Mouse (Mus musculus): ENCODE results near the gene Slc7a11. TPM values are rescaled to one million over a fixed set of nuclear protein-coding genes. Genes with fewer than 3 reads are reported as not detected.

The Slc7a11 gene
- polyA plus RNA-seq, 1 experiment from 2014 or later = 3.1 TPM

- Histone ChIP-seq H3K36me3 (no peaks in the 10 kb centered on the region), H3K27ac (replicated peaks) (no peak overlapping the region), H3K4me3 (no peak overlapping the region), H3K9ac (no peak overlapping the region), H3K9me3 (no peaks in the 10 kb centered on the region), H3K4me2 (no peak overlapping the region), H3K27me3 (no peaks in the 10 kb centered on the region), H3K4me1 (replicated peaks) (peaks cover 18% of the 10 kb centered on the region)
- 72% methylated on average over 7 of the region's 7 CpGs for WGBS
- no peak for ATAC-seq (ENCODE audit: low FRiP score, low read depth)
These were observed 144.9 kb downstream of the Slc7a11 start for GRCm38 (mm10) chr3:50298366-50298991.

- no peaks in the 10 kb centered on the region for H3K27me3 ChIP-seq
- H3K4me3 ChIP-seq = no peak overlapping the region
- H3K36me3 ChIP-seq = no peaks in the 10 kb centered on the region
- ATAC-seq (ENCODE audit: low FRiP score, low read depth) = no peak
- H3K4me1 ChIP-seq (replicated peaks) = peaks cover 18% of the 10 kb centered on the region
- H3K4me2 ChIP-seq = no peak overlapping the region
- 59% methylated on average over 10 of the region's 10 CpGs for WGBS
- H3K27ac ChIP-seq (replicated peaks) = no peak overlapping the region
- no peaks in the 10 kb centered on the region for H3K9me3 ChIP-seq
- H3K9ac ChIP-seq = no peak overlapping the region
These were observed 146.5 kb downstream of the Slc7a11 start for GRCm38 (mm10) chr3:50296956-50297355.

- Histone ChIP-seq H3K27me3 (no peaks in the 10 kb centered on the region), H3K27ac (replicated peaks) (peak overlapping the region; percentile 45; the same call in 1 of the 2 replicates), H3K9ac (no peak overlapping the region), H3K4me3 (no peak overlapping the region), H3K9me3 (no peaks in the 10 kb centered on the region), H3K36me3 (no peaks in the 10 kb centered on the region), H3K4me2 (no peak overlapping the region), H3K4me1 (replicated peaks) (peaks cover 7% of the 10 kb centered on the region; the same call in 1 of the 2 replicates)
- WGBS = 52% methylated on average over 2 of the region's 2 CpGs
- peak; percentile 61; the same call in 1 of the 2 replicates for ATAC-seq (ENCODE audit: low FRiP score, low read depth)
These were observed 168.4 kb downstream of the Slc7a11 start for GRCm38 (mm10) chr3:50275023-50275422.

- ATAC-seq (ENCODE audit: low FRiP score, low read depth) = no peak
- no peak overlapping the region for H3K4me3 ChIP-seq
These were observed 171.2 kb downstream of the Slc7a11 start for GRCm38 (mm10) chr3:50272222-50272621.

GRCm38 (mm10) chr3:50269680-50270079 lies 173.7 kb downstream of the Slc7a11 start:
- no peak for ATAC-seq (ENCODE audit: low FRiP score, low read depth)
- WGBS = 83% methylated on average over 4 of the region's 4 CpGs

More at GRCm38 (mm10) chr3:50272222-50272621, 171.2 kb downstream of the Slc7a11 start:
- no peaks in the 10 kb centered on the region for H3K27me3 ChIP-seq
- H3K36me3 ChIP-seq = no peaks in the 10 kb centered on the region
- H3K9me3 ChIP-seq = no peaks in the 10 kb centered on the region
- no peak overlapping the region for H3K9ac ChIP-seq
- H3K4me2 ChIP-seq = no peak overlapping the region
- H3K27ac ChIP-seq (replicated peaks) = no peak overlapping the region
- peaks cover 7% of the 10 kb centered on the region; the same call in 1 of the 2 replicates for H3K4me1 ChIP-seq (replicated peaks)

GRCm38 (mm10) chr3:50262547-50263087 lies 180.8 kb downstream of the Slc7a11 start:
- no peaks in the 10 kb centered on the region for H3K27me3 ChIP-seq
- no peak overlapping the region for H3K9ac ChIP-seq
- H3K4me2 ChIP-seq = no peak overlapping the region
- H3K9me3 ChIP-seq = no peaks in the 10 kb centered on the region
- WGBS = 64% methylated on average over 2 of the region's 2 CpGs
- no peak overlapping the region for H3K27ac ChIP-seq (replicated peaks)
- no peak for ATAC-seq (ENCODE audit: low FRiP score, low read depth)
- H3K36me3 ChIP-seq = no peaks in the 10 kb centered on the region
- 0 out of 2 replicates have a peak, but pooled peaks cover 6% of the 10 kb centered on the region for H3K4me1 ChIP-seq (replicated peaks)
- no peak overlapping the region for H3K4me3 ChIP-seq

More at GRCm38 (mm10) chr3:50269680-50270079, 173.7 kb downstream of the Slc7a11 start:
- no peaks in the 10 kb centered on the region for H3K36me3 ChIP-seq
- H3K4me1 ChIP-seq (replicated peaks) = no peaks in the 10 kb centered on the region
- no peak overlapping the region for H3K4me2 ChIP-seq
- H3K9ac ChIP-seq = no peak overlapping the region
- no peak overlapping the region for H3K4me3 ChIP-seq
- H3K9me3 ChIP-seq = no peaks in the 10 kb centered on the region
- H3K27ac ChIP-seq (replicated peaks) = no peak overlapping the region
- H3K27me3 ChIP-seq = no peaks in the 10 kb centered on the region

GRCm38 (mm10) chr3:50262066-50262465 lies 181.3 kb downstream of the Slc7a11 start:
- Histone ChIP-seq H3K9me3 (no peaks in the 10 kb centered on the region), H3K27ac (replicated peaks) (no peak overlapping the region), H3K4me2 (no peak overlapping the region), H3K4me1 (replicated peaks) (0 out of 2 replicates have a peak, but pooled peaks cover 6% of the 10 kb centered on the region), H3K9ac (no peak overlapping the region), H3K27me3 (no peaks in the 10 kb centered on the region), H3K36me3 (no peaks in the 10 kb centered on the region), H3K4me3 (no peak overlapping the region)
- 73% methylated on average over 2 of the region's 2 CpGs for WGBS
- ATAC-seq (ENCODE audit: low FRiP score, low read depth) = no peak

GRCm38 (mm10) chr3:50260667-50261066 lies 182.7 kb downstream of the Slc7a11 start:
- no peak overlapping the region for H3K9ac ChIP-seq
- H3K4me3 ChIP-seq = no peak overlapping the region
- no peak overlapping the region for H3K4me2 ChIP-seq
- H3K27ac ChIP-seq (replicated peaks) = no peak overlapping the region
- no peaks in the 10 kb centered on the region for H3K9me3 ChIP-seq
- H3K27me3 ChIP-seq = no peaks in the 10 kb centered on the region
- ATAC-seq (ENCODE audit: low FRiP score, low read depth) = no peak
- H3K4me1 ChIP-seq (replicated peaks) = 0 out of 2 replicates have a peak, but pooled peaks cover 6% of the 10 kb centered on the region
- H3K36me3 ChIP-seq = no peaks in the 10 kb centered on the region
- 95% methylated on average over 1 of the region's 1 CpGs for WGBS

- Histone ChIP-seq H3K27ac (replicated peaks) (no peak overlapping the region), H3K27me3 (no peaks in the 10 kb centered on the region), H3K4me3 (no peak overlapping the region), H3K9ac (no peak overlapping the region), H3K4me1 (replicated peaks) (0 out of 2 replicates have a peak, but pooled peaks cover 6% of the 10 kb centered on the region), H3K4me2 (no peak overlapping the region), H3K9me3 (no peaks in the 10 kb centered on the region), H3K36me3 (no peaks in the 10 kb centered on the region)
- WGBS = 88% methylated on average over 4 of the region's 4 CpGs
- no peak for ATAC-seq (ENCODE audit: low FRiP score, low read depth)
These were observed 184.6 kb downstream of the Slc7a11 start for GRCm38 (mm10) chr3:50258852-50259251.

GRCm38 (mm10) chr3:50249598-50250300 lies 193.7 kb downstream of the Slc7a11 start:
- ATAC-seq (ENCODE audit: low FRiP score, low read depth) = no peak
- H3K4me2 ChIP-seq = no peak overlapping the region

GRCm38 (mm10) chr3:50235990-50236389 lies 207.4 kb downstream of the Slc7a11 start:
- WGBS = 44% methylated on average over 3 of the region's 3 CpGs
- no peaks in the 10 kb centered on the region for H3K36me3 ChIP-seq
- H3K4me3 ChIP-seq = no peak overlapping the region
- no peak overlapping the region for H3K4me2 ChIP-seq
- H3K9ac ChIP-seq = no peak overlapping the region
- H3K9me3 ChIP-seq = no peaks in the 10 kb centered on the region
- no peaks in the 10 kb centered on the region for H3K27me3 ChIP-seq
- H3K27ac ChIP-seq (replicated peaks) = no peak overlapping the region
- no peak for ATAC-seq (ENCODE audit: low FRiP score, low read depth)
- H3K4me1 ChIP-seq (replicated peaks) = no peaks in the 10 kb centered on the region

More at GRCm38 (mm10) chr3:50249598-50250300, 193.7 kb downstream of the Slc7a11 start:
- Histone ChIP-seq H3K4me3 (no peak overlapping the region), H3K4me1 (replicated peaks) (no peaks in the 10 kb centered on the region), H3K36me3 (no peaks in the 10 kb centered on the region), H3K9me3 (no peaks in the 10 kb centered on the region), H3K9ac (no peak overlapping the region), H3K27ac (replicated peaks) (no peak overlapping the region), H3K27me3 (no peaks in the 10 kb centered on the region)
- WGBS = 81% methylated on average over 6 of the region's 6 CpGs

- Histone ChIP-seq H3K4me3 (no peak overlapping the region), H3K27me3 (no peaks in the 10 kb centered on the region), H3K9me3 (no peaks in the 10 kb centered on the region), H3K9ac (no peak overlapping the region), H3K4me2 (no peak overlapping the region), H3K36me3 (no peaks in the 10 kb centered on the region), H3K4me1 (replicated peaks) (no peaks in the 10 kb centered on the region), H3K27ac (replicated peaks) (no peak overlapping the region)
- no peak for ATAC-seq (ENCODE audit: low FRiP score, low read depth)
- 34% methylated on average over 5 of the region's 5 CpGs for WGBS
These were observed 210.3 kb downstream of the Slc7a11 start for GRCm38 (mm10) chr3:50233144-50233543.
